Mouse (Mus musculus) adrenal gland, adult 10 weeks (tissue): ENCODE data around the gene Chst2. TPM values are rescaled to one million over a fixed set of nuclear protein-coding genes. Genes with fewer than 3 reads are reported as not detected.

ENCODE experiments used
- polyA plus RNA-seq: library from polyadenylated mRNA; stranded (reverse); fragments of 350-450 nt; fragmentation: Illumina TruSeq; extraction: RNeasy Lipid Tissue Mini Kit (QIAGEN cat#74804); gene quantifications from one replicate; pipeline ENCODE4 v1.2.3, GENCODE M21; 2014; ENCODE audit warnings: low read depth, low replicate concordance

The Chst2 gene
- 24.3 TPM for polyA plus RNA-seq

GRCm38 (mm10) chr9:95406571-95407561 is at the start of gene Chst2:
TSS of gene Chst2 (minus strand) at chr9:95406722.

Other genes with a start within 250 kb of the Chst2 start
- gene U2surp, start 105.3 kb upstream of the Chst2 start, polyA plus RNA-seq = 143 TPM
- 9.4 TPM for gene Paqr9, start 152.9 kb upstream of the Chst2 start, polyA plus RNA-seq
- gene Pcolce2, start 230.9 kb upstream of the Chst2 start, polyA plus RNA-seq = 1.6 TPM